Mouse (Mus musculus): ENCODE measurements at regions not wholly inside any gene's neighbourhood (a gene's known extent, or its start where the extent isn't known, plus 50 kb on each side); places are given as distances from the start of the nearest gene placed in this dataset.

GRCm38 (mm10) chr13:102142986-102143385, 375.0 kb upstream of the Pik3r1 start:
- no peak for DNase-seq

GRCm38 (mm10) chr13:102143848-102144247, 375.8 kb upstream of the Pik3r1 start:
- DNase-seq: no peak

GRCm38 (mm10) chr13:102148039-102148438, 380.0 kb upstream of the Pik3r1 start:
- DNase-seq: no peak

- no peak for DNase-seq
Measured at GRCm38 (mm10) chr13:102153785-102154608, 386.0 kb upstream of the Pik3r1 start.

- DNase-seq: no peak
Measured at GRCm38 (mm10) chr13:102154609-102154899, 386.5 kb upstream of the Pik3r1 start.

DNA sequence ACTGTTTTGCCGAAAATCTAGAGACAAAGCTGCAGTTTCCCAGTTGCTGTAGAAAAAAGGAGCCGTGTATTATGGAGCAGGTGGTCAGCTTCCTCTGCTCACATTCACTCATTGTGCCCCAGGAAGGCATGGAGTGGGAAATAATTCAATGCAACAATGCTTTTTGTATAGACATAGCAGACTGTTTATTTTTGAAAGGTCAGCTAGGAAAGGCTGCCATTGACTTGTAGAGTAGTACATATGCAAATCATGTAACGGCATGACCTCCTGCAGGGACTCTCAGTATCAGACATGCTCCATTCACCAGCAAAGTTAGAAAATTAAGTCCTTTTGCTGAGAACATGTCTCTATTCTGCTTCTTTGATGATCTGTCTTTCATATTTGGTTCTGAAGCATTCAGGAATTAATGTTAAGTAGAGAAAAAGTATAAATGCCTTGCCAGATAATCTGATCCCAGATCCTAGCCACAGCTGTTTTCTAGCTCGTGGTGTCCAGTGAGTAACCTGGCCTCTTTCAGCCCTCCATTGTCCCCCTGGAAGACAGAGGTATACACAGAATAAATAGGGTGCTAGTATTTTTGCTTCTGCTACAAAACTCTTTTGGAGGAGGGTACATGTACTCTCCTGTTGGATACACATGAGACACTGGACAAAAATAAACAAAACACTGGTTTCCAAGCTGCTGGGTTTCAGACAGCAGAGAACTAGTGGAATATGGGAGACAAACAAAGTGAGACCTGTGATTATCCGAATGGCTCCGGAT, 389.5 kb upstream of the Pik3r1 start:
- no peak for DNase-seq

DNA sequence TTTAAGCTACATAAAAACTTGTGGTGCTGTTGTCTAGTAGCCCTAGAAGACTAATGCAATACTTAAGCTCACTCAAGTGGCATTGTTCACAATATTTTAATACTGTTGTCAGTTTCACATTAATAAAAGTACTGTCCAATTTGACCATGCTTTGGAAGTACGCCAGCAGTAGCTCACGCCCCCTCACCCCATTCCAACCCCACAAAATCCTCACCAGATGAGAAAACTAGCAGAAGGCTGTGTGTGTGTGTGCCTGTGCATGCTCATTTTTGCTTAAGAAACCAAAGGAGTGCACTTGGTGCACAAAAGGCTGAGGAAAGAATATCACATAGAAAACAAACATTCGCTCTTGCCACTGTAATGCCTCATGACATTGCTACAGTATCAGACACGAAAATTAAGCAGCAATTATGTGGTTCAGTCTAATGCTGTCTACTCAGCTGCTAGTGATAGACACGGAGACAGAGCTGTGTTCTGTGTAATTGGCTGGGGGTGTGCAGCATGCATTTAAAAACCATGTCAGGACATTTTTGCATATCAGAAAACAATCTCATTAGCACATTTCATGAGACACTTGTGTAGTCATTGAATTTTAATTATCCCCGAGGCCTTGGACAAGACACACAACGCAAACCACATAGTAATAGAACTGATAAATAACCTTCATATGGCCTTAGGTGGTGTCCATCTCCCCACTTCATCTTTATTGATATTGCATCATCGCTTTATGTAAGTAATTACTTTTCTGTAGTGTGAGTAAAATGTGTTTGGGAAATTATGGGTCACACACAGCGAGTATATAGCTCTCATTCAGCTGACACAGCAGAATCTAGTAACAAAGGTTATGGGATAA, 405.6 kb upstream of the Pik3r1 start:
- no peak for DNase-seq

DNA sequence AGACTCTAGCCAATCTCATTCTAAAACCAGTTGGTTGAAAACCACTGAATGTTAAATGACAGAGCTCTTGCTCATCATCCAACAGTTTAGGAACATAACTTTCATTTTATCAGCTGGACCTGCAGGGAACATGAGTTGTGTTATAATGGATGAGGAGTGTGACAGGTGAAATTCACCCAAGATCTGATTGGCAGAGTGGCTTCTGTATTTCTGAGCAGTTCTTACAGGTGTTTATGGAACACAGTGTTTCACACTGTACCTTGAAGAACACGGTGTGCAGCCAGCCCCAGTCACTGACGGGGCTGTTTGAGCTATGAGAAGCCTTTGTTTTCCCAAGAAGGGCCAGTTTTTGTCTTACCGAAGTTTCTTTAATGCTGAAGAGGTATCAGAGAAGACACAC, 406.4 kb upstream of the Pik3r1 start:
- no peak for DNase-seq

DNA sequence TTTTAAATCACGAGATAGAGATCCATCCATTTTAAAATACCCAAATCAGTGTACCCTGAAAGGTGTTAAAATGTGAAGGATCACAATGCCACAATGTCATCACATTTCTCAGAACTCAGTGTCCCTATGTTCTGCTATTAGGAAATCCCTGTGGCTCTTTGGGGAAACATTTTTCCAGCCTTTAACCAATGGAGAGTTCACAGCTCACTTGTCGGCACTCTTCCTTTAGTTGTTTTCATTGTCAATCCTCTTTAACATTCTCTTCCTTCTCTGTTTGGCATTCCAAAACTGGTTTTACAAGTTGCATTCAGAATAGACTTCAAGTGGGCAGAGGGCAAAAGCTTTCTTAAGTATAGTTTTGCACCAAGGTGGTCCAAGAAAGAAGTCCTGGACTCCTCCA, 406.9 kb upstream of the Pik3r1 start:
- no peak for DNase-seq

- DNase-seq: no peak
Measured at GRCm38 (mm10) chr13:102175406-102175805, 407.4 kb upstream of the Pik3r1 start.

- no peak for DNase-seq
Measured at GRCm38 (mm10) chr13:102176456-102176855, 408.4 kb upstream of the Pik3r1 start.

DNA sequence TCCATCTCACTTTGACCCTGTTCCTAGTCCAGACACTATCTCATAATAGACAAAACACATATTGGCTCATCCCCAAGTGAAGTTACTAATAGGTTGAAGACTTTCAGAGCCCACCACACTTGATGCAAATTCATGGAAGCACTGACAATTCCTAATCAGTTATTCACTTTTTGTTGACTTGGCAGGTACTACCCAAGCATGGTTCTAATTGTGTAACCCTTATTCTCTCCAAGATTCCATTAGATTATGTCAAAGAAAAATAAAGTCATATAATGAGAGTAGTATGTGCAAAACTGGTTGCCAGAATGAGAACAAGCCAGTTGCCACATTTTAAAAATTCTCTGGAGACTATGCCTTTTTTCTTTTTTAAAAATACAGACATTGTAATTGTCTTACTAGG, 426.7 kb upstream of the Pik3r1 start:
- DNase-seq: no peak

DNA sequence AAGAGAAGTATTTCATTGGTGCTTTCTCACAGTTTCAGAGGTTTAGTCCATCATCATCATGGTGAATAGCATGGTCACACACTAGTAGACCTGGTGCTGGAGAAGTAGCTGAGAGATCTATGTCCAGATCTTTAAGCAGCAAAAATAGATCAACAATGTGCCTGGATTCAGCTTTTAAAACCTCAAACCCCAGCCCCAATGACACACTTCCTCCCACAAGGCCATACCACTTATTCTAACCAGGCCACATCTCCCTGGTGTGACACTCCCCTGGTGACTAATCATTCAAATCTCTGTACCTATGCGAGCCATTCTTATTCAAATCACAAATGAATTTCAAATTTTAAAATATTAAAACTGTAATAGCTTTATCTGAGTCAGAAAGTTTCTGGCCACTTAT, 434.3 kb upstream of the Pik3r1 start:
- DNase-seq: no peak

GRCm38 (mm10) chr13:102218486-102218885, 450.5 kb upstream of the Pik3r1 start:
- DNase-seq: no peak

- no peak for DNase-seq
Measured at GRCm38 (mm10) chr13:102231048-102231447, 462.3 kb upstream of the Cd180 start.

GRCm38 (mm10) chr13:102232291-102232936, 460.9 kb upstream of the Cd180 start:
- no peak for DNase-seq

DNA sequence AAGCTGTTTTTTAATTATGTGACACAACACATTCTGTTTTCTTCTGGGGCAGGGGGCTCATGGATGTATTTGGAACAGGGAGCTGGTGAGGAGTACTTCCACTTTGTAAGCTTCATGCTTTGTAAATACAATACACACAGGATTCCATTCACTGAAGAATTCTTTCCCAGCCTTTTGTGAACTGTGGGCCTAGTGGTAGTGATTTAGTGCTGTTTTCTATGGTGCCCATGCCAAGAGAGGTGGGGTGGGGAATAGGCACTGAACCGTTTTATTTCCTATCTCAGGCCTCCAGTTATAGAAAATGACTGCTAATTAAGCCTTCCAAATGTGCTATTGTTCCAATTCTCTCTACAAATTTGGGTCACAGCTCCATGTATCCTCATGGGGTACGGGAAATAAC, 442.5 kb upstream of the Cd180 start:
- DNase-seq: no peak

DNA sequence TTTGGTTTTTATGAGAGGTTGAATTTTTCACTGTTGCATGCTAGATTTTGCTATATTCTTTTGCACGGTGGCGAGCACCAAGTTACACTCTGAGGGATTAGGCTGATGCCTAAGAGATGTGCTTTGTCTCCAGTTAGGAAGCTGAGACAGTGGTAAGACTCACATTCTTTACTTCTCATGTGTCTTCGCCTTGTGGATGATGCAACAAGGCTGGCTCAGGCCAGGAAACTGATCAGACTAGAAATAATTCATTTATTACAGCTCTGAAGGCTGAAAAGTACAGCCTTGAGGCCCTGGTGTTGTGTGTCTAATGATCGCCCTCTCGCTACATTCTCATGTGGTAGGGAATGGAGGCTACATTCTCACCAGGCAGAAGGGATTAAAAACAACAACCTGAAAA, 441.6 kb upstream of the Cd180 start:
- no peak for DNase-seq

DNA sequence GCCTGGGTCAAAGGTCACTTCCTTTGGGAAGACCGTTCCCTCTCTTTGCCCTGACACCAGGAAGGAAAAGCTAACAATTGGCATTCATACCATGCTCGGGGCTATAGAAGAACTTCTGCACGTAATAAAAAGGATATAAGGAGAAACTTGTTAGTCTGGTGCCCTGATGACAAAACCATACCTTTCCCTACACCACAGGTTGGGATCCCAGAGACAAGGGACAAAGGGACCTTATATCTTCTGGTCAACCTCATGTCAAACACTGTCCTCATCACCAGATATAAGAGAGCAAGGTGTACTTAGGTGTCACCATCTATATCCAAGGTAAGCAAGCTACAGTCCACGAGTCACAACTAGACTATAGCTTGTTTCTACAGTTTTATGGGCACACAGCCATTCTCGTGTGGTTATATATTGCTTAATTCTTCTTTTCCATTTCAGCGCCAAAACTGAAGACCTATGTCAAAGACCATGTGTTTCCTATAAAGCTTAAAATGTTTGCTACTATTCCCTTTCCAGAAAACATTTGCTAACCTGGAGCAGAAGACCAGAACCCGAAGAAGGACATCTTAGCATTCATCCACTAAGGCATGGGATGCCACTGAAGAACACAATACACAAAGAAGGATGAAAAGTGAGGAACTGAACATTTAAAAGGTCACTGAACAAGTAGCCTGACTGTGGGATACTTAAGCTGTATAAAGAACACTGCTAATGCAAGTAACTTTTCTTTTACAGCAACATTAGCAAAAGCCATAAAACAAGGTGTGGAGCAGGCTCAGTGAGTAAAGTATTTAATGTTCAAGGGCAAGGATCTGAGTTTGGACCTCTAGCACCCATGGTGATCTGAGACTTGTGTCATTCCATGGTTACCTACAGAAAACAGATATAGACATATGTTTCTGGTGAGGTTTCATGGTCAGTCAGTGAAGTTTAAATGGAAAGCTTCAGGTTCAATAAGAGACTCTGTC, 437.7 kb upstream of the Cd180 start:
- no peak for DNase-seq

- no peak for DNase-seq
Measured at GRCm38 (mm10) chr13:102258207-102258606, 435.2 kb upstream of the Cd180 start.

DNA sequence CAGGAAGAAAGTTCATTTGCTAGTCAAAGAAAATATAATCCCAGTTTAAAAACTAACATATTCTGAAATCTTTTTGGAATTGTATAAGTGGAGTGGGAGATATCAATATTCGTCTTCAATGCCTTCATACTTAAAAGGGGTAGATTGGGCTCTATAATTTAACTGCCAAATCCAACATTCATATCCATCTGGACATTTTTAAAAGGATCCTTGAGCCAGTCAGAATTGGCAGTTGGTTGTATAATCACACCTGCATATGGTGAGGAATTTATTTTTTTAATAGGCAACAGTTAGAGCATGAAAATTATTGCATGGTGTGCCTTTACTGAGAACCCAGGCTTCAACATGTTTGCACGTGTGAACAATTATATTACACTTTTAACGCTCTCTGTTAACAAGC, 419.5 kb upstream of the Cd180 start:
- no peak for DNase-seq
